Mouse (Mus musculus) stomach, embryonic 16.5 days (tissue): ENCODE measurements around the gene Zmynd10. TPM values are rescaled to one million over a fixed set of nuclear protein-coding genes. Genes with fewer than 3 reads are reported as not detected.

Source experiments
- ATAC-seq: fragments of 200-750 bp; cut with Nextera tagmentation; 2 replicates; pipeline ENCODE4 v1.8.0; 2017; ENCODE audit warnings: moderate number of reproducible peaks, moderate TSS enrichment; ENCODE audit not compliant: insufficient read depth, low FRiP score
- H3K27ac ChIP-seq: fragments of 300-500 bp; sonication (generic); 2 replicates; pipeline ENCODE4 v1.5.1; 2014; ENCODE audit warnings: low read length
- H3K27me3 ChIP-seq: fragments of 300-500 bp; sonication (generic); 2 replicates; pipeline ENCODE4 v1.6.1; 2014; ENCODE audit warnings: low read length, control low read depth, mixed read lengths; ENCODE audit not compliant: control insufficient read depth, insufficient read depth
- H3K36me3 ChIP-seq: fragments of 300-500 bp; sonication (generic); 2 replicates; pipeline ENCODE4 v1.6.1; 2014; ENCODE audit warnings: low read length; ENCODE audit not compliant: control insufficient read depth, insufficient read depth
- H3K4me1 ChIP-seq: fragments of 300-500 bp; sonication (generic); 2 replicates; pipeline ENCODE4 v1.6.1; 2014; ENCODE audit warnings: low read length, control low read depth, mixed read lengths; ENCODE audit not compliant: control insufficient read depth, insufficient read depth
- H3K4me2 ChIP-seq: fragments of 300-500 bp; sonication (generic); 2 replicates; pipeline ENCODE4 v1.6.1; 2014; ENCODE audit warnings: low read depth, low read length, mixed read lengths
- H3K4me3 ChIP-seq: fragments of 300-500 bp; sonication (generic); replicated peaks from 2 replicates; pipeline ENCODE4 v1.5.1; 2014; ENCODE audit warnings: mild to moderate bottlenecking, low read length
- H3K9ac ChIP-seq: fragments of 300-500 bp; sonication (generic); 2 replicates; pipeline ENCODE4 v1.6.1; 2014; ENCODE audit warnings: low read length
- H3K9me3 ChIP-seq: fragments of 300-500 bp; sonication (generic); replicated peaks from 2 replicates; pipeline ENCODE4 v1.6.1; 2016; ENCODE audit warnings: low read length, control low read depth; ENCODE audit not compliant: control insufficient read depth
- WGBS: fragments of 180-500 bp; shearing (Covaris S2); extraction: QIAGEN DNeasy Blood & Tissue Kit; methylation state at CpG from one replicate; pipeline ENCODE4 v1.1.7; 2014; 5-methylcytosine and 5-hydroxymethylcytosine counted together
- polyA plus RNA-seq: library from polyadenylated mRNA; unstranded; fragments of >200 nt; fragmentation: Nextera tagmentation; extraction: Ambion mirVana; gene quantifications from 2 replicates; pipeline ENCODE4 v1.2.1, GENCODE M21; 2015

Zmynd10 gene
- polyA plus RNA-seq, 1 experiment from 2014 or later, result 0.76 TPM

DNA sequence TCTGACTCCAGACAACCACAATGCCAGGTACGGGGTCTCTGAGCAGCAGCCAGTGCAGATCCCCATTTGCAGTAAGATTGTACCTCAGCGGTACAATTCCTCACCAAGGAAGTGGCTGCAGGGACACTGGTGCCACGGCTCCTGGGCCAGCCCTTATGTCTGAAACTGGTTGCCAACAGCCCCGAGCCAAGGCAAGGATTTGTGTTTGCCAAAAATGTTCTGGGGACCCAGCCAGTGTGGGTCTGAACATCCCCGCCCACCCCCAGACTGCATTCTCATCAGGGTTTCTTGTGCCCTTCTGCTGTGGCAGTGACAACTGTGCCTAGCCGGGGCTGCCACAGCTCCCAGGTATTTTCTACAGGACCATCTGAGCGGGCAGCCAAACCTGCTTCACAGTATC is 8.9 kb upstream of the Zmynd10 start:
- peaks cover 38% of the 10 kb centered on the region for H3K4me1 ChIP-seq
- WGBS, result 96% methylated on average over 7 of the region's 7 CpGs

DNA sequence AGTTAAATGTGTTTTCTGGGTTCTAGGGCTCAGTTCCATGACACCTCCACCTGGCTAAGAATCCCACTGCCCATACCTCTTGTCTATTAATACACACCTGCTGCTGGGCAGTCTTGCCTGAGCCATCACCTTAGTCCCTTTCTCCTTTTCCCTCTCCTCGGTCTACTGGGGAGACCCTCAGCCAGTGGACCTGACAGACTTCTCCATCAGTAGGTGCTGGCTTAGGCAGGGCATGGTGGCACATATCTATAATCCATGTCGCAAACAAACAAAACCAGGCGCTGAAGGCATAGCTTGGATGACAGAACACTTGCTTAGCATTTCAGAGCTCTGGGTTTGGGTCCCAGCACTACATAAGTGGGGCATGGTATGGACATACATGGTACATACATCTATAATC is 8.4 kb upstream of the Zmynd10 start:
- 83% methylated on average over 3 of the region's 3 CpGs for WGBS
- no peak for ATAC-seq
- Histone ChIP-seq H3K4me2 (no peak overlapping the region), H3K4me3 (no peak overlapping the region), H3K27ac (no peak overlapping the region), H3K27me3 (no peaks in the 10 kb centered on the region), H3K36me3 (peaks cover 12% of the 10 kb centered on the region; the same call in 1 of the 2 replicates), H3K9ac (no peak overlapping the region), H3K4me1 (peaks cover 34% of the 10 kb centered on the region), H3K9me3 (no peaks in the 10 kb centered on the region)

More for the DNA sequence above, 8.9 kb upstream of the Zmynd10 start:
- Histone ChIP-seq H3K27me3 (no peaks in the 10 kb centered on the region), H3K4me2 (no peak overlapping the region), H3K4me3 (no peak overlapping the region), H3K36me3 (peaks cover 12% of the 10 kb centered on the region; the same call in 1 of the 2 replicates), H3K9ac (no peak overlapping the region), H3K27ac (no peak overlapping the region), H3K9me3 (no peaks in the 10 kb centered on the region)
- no peak for ATAC-seq

DNA sequence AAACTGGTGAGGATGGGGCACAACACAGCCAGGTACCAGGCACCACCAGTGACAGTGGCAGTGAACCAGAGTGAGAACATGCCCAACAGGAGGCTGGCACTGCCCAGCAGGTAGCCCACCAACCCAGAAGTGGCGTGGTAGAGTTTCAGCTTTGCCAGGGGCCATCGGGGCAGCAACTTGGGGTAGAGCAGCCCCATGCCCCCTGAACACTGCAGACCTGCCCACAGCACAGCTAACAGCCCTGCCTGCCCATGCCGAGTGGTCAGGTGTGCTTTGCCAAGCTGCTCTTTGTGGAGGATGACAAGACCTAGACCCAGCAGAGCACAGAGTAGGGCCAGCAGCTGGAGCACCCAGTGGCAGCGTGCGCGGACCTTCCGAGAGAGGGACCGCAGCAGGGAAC is 7.2 kb upstream of the Zmynd10 start:
- no peak for ATAC-seq
- H3K4me1 ChIP-seq, result peaks cover 34% of the 10 kb centered on the region
- H3K4me3 ChIP-seq, result no peak overlapping the region
- no peak overlapping the region for H3K27ac ChIP-seq
- no peak overlapping the region for H3K9ac ChIP-seq
- H3K36me3 ChIP-seq, result peaks cover 23% of the 10 kb centered on the region; the same call in 1 of the 2 replicates
- H3K4me2 ChIP-seq, result no peak overlapping the region
- no peaks in the 10 kb centered on the region for H3K9me3 ChIP-seq
- 91% methylated on average over 8 of the region's 8 CpGs for WGBS
- no peaks in the 10 kb centered on the region for H3K27me3 ChIP-seq

DNA sequence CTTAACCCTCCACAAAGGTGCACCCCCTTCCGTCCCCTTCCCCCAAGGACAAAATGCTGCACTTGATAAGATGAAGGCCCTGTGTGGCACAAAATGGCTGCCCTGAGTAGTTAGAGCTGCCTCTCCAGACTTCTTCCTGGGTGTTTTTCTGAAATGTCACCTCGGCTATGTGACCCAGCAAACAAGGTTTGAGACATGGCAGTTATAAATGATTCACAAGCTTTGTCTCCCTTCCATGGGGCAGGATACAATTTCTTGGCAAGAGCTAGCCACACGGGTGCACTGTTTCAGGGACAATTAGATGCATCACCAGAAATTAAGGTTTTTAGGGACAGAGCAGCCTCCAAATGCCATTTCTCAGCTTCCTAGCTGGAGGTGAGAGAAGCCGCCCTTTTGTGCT is 6.7 kb upstream of the Zmynd10 start:
- Histone ChIP-seq H3K4me2 (no peak overlapping the region), H3K27ac (no peak overlapping the region), H3K27me3 (no peaks in the 10 kb centered on the region), H3K9me3 (no peaks in the 10 kb centered on the region), H3K9ac (no peak overlapping the region), H3K4me1 (peaks cover 33% of the 10 kb centered on the region), H3K4me3 (no peak overlapping the region), H3K36me3 (peaks cover 23% of the 10 kb centered on the region; the same call in 1 of the 2 replicates)
- ATAC-seq, result no peak
- 63% methylated on average over 4 of the region's 4 CpGs for WGBS

DNA sequence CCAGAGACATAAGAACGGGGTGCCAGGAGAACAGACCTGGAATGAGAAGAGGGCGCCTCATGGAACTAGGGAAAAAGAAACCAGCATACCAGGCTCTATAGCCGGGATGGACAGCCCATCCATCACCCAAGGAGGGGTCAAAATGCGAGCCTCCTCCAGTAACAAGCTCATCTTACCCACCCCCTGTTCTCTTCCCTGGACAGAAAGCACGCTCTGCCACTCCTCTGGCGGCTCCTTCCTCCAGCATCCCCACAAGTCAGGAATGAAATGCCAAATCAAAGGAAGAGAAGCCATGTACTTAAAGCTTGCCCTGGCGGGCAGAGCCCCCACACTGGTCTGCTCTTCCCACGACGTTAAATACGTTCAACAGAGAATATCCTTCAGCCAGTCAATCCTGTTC is 6.1 kb upstream of the Zmynd10 start:
- peaks cover 27% of the 10 kb centered on the region for H3K4me1 ChIP-seq
- no peak overlapping the region for H3K27ac ChIP-seq
- H3K9ac ChIP-seq, result peak overlapping the region; percentile 74
- no peaks in the 10 kb centered on the region for H3K9me3 ChIP-seq
- H3K4me3 ChIP-seq, result peak overlapping the region; percentile 66
- H3K27me3 ChIP-seq, result no peaks in the 10 kb centered on the region
- ATAC-seq, result no peak
- H3K36me3 ChIP-seq, result peaks cover 23% of the 10 kb centered on the region; the same call in 1 of the 2 replicates
- H3K4me2 ChIP-seq, result peak overlapping the region; percentile 76
- 29% methylated on average over 10 of the region's 10 CpGs for WGBS

DNA sequence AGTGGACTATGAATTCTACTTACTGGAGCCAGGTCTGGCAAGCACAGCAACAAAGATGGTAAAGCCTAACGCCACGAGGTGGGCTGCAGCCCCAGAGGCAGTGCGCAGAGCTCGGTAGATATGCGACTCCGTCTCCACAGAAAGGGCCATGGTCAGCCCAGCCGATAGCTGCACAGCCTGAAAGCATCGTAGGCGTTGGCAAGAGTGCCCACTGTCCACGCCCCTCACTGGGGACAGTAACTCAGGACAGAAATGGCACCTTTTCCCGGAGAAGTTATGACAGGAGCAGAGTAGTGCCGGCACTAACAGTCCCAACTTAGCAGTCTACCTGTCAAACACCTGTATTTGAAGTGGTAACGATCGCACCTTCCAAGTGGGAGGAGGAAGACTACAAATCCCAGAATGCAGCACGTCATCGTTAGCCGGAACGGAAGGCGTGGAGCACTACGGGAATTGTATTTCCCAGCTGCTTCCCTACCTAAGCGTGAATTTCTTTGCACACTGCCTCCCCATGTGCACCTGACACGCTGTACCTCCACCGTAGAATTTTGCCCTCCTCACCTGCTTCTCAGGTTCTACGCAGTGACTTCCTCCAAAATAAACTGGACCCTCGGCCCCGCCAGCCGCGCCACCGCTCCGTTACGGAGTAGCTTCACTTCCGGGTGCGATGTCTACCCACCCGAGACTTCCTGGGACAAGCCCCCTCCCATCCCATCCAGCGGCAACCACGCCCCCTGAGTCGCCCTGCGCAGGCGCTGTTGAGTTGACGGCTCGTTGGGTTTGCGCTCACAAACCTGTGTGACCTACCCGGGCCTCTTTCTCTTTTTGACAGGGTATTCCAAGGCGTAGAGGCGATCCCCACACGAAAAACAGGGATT is 5.4 kb upstream of the Zmynd10 start, which contains the start of the genes Cyb561d2 and Nprl2:
Gene Cyb561d2 (minus strand): TSS at position 720 of the 878 bp plus-strand sequence.
Gene Nprl2 (plus strand): TSS at position 753 of the 878 bp plus-strand sequence.
- WGBS, result under 1% methylated on average over 46 of the region's 46 CpGs
- Histone ChIP-seq H3K4me2 (peak within 1 kb of the TSS; percentile 76), H3K4me3 (peak within 1 kb of the TSS; percentile 66), H3K27ac (peak within 1 kb of the TSS; percentile 64; the same call in 1 of the 2 replicates), H3K9ac (peak within 1 kb of the TSS; percentile 74), H3K9me3 (no peaks in the 10 kb centered on the region), H3K36me3 (peaks cover 23% of the 10 kb centered on the region; the same call in 1 of the 2 replicates), H3K27me3 (no peaks in the 10 kb centered on the region), H3K4me1 (peaks cover 24% of the 10 kb centered on the region)
- peak; percentile 91 for ATAC-seq

DNA sequence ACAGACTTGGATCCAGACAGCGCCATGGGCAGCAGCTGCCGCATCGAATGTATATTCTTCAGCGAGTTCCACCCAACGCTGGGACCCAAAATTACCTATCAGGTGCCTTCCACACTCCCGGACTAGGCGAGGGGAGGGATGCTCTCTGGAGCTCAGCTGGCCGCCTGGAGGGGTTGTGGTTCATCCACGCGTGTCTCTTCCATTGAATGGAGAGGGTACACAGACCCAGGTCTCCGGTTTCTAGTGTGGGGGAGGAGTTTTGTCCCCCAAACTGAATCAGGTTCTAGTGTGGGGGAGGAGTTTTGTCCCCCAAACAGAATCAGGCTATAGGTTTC is 4.8 kb upstream of the Zmynd10 start:
- H3K4me3 ChIP-seq, result peak overlapping the region; percentile 66
- 0 out of 2 replicates have a peak overlapping the region, but pooled peaks have one; percentile 2 for H3K27ac ChIP-seq
- no peaks in the 10 kb centered on the region for H3K9me3 ChIP-seq
- H3K4me1 ChIP-seq, result peaks cover 25% of the 10 kb centered on the region
- H3K4me2 ChIP-seq, result peak overlapping the region; percentile 76
- 0 out of 2 replicates have a peak, but pooled peaks have one; percentile 3 for ATAC-seq
- H3K27me3 ChIP-seq, result no peaks in the 10 kb centered on the region
- peak overlapping the region; percentile 74 for H3K9ac ChIP-seq
- peaks cover 23% of the 10 kb centered on the region; the same call in 1 of the 2 replicates for H3K36me3 ChIP-seq
- 2% methylated on average over 11 of the region's 11 CpGs for WGBS

DNA sequence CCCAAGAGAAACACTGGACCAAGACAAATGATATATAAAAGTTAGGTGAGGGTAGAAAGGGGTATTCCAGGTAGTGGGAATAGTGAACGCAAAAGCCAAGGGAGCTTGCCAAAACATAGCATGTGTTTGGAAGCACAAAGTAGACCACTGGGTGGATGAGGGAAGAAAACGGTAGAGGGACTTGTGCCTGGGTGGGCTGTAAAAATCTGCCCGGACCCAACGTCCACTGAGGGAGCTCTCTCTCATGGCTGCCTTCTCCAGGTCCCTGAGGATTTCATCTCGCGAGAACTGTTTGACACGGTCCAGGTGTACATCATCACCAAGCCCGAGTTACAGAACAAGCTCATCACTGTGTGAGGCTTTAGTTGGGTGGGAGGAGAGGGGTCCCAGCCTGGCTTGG is 4.4 kb upstream of the Zmynd10 start:
- H3K4me1 ChIP-seq, result peaks cover 26% of the 10 kb centered on the region
- peak overlapping the region; percentile 74 for H3K9ac ChIP-seq
- no peaks in the 10 kb centered on the region for H3K9me3 ChIP-seq
- H3K4me2 ChIP-seq, result peak overlapping the region; percentile 76
- H3K36me3 ChIP-seq, result peaks cover 23% of the 10 kb centered on the region; the same call in 1 of the 2 replicates
- 0 out of 2 replicates have a peak overlapping the region, but pooled peaks have one; percentile 2 for H3K27ac ChIP-seq
- peak overlapping the region; percentile 66 for H3K4me3 ChIP-seq
- no peaks in the 10 kb centered on the region for H3K27me3 ChIP-seq
- ATAC-seq, result 0 out of 2 replicates have a peak, but pooled peaks have one; percentile 9
- WGBS, result 21% methylated on average over 8 of the region's 8 CpGs

DNA sequence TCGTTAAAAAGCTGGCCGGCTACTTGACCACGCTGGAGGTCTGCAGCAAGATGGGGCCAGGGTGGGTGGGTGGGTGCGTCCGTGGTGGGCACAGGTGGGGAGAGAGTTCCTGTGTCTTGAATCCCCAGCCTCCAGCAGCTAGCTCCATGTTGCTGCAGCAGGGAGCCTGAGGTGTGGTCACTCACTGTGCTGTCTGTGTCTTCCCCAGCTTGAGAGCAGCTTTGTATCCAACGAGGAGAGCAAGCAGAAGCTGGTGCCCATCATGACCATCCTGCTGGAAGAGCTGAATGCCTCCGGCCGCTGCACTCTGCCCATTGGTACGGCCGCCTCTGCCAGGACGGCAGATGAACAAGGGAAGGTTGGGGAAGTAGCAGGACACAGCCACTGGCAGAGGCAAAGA is 3.8 kb upstream of the Zmynd10 start:
- peak overlapping the region; percentile 76 for H3K4me2 ChIP-seq
- WGBS, result 79% methylated on average over 11 of the region's 11 CpGs

More for the DNA sequence above, 3.8 kb upstream of the Zmynd10 start:
- Histone ChIP-seq H3K36me3 (0 out of 2 replicates have a peak, but pooled peaks cover 18% of the 10 kb centered on the region), H3K27ac (no peak overlapping the region), H3K4me1 (peaks cover 26% of the 10 kb centered on the region), H3K9me3 (no peaks in the 10 kb centered on the region), H3K27me3 (no peaks in the 10 kb centered on the region), H3K4me3 (no peak overlapping the region; the same call in 1 of the 2 replicates), H3K9ac (peak overlapping the region; percentile 74; the same call in 1 of the 2 replicates)
- ATAC-seq, result no peak
